Mouse (Mus musculus): ENCODE measurements around the gene Tead4. TPM values are rescaled to one million over a fixed set of nuclear protein-coding genes. Genes with fewer than 3 reads are reported as not detected.

Tead4 gene
- polyA plus RNA-seq, 1 experiment: 9.1 TPM

GRCm38 (mm10) chr6:128277132-128278085, 23.2 kb downstream of the Tead4 start:
- Histone ChIP-seq H3K79me2 (ENCODE audit: control insufficient read depth, insufficient read depth) (peaks cover 97% of the 10 kb centered on the region), H3K27me3 (ENCODE audit: control insufficient read depth, insufficient read depth, insufficient read length) (no peaks in the 10 kb centered on the region), H3K4me3 (ENCODE audit: insufficient read depth, poor library complexity, severe bottlenecking) (no peak overlapping the region), H3K36me3 (ENCODE audit: control insufficient read depth, insufficient read depth) (no peaks in the 10 kb centered on the region), H3ac (ENCODE audit: control insufficient read depth, insufficient read length, low read depth) (no peak overlapping the region), H3K79me3 (ENCODE audit: low read depth) (peaks cover 59% of the 10 kb centered on the region)
- TF ChIP-seq CTCF (IDR thresholded peaks at IDR 0.05; ENCODE audit: control insufficient read depth, insufficient read depth, insufficient read length) (no peak), MYOG (IDR thresholded peaks at IDR 0.05; ENCODE audit: control insufficient read depth, extremely low read depth, insufficient read length) (no peak), MYOD1 (IDR thresholded peaks at IDR 0.05; ENCODE audit: control insufficient read depth, insufficient read length, low read depth) (no peak), FOSL1 (IDR thresholded peaks at IDR 0.05; ENCODE audit: insufficient read depth, low read length, poor library complexity, severe bottlenecking) (no peak), MAX (IDR thresholded peaks at IDR 0.05) (no peak), USF1 (IDR thresholded peaks at IDR 0.05; ENCODE audit: low read depth) (no peak), CEBPB (IDR thresholded peaks at IDR 0.05; ENCODE audit: low read depth) (no peak)

- H3K36me3 ChIP-seq (ENCODE audit: control insufficient read depth, insufficient read depth): no peaks in the 10 kb centered on the region
- no peak overlapping the region for H3ac ChIP-seq (ENCODE audit: control insufficient read depth, insufficient read length, low read depth)
- no peak overlapping the region for H3K4me3 ChIP-seq (ENCODE audit: insufficient read depth, poor library complexity, severe bottlenecking)
- peaks cover 97% of the 10 kb centered on the region for H3K79me2 ChIP-seq (ENCODE audit: control insufficient read depth, insufficient read depth)
- H3K79me3 ChIP-seq (ENCODE audit: low read depth): peaks cover 68% of the 10 kb centered on the region
- no peaks in the 10 kb centered on the region for H3K27me3 ChIP-seq (ENCODE audit: control insufficient read depth, insufficient read depth, insufficient read length)
- TF ChIP-seq MAX (IDR thresholded peaks at IDR 0.05) (no peak), CTCF (IDR thresholded peaks at IDR 0.05; ENCODE audit: control insufficient read depth, insufficient read depth, insufficient read length) (no peak), FOSL1 (IDR thresholded peaks at IDR 0.05; ENCODE audit: insufficient read depth, low read length, poor library complexity, severe bottlenecking) (no peak), USF1 (IDR thresholded peaks at IDR 0.05; ENCODE audit: low read depth) (no peak)
Measured at GRCm38 (mm10) chr6:128276349-128276748, 24.3 kb downstream of the Tead4 start.

- Histone ChIP-seq H3K36me3 (ENCODE audit: control insufficient read depth, insufficient read depth) (no peaks in the 10 kb centered on the region), H3K79me2 (ENCODE audit: control insufficient read depth, insufficient read depth) (peaks cover 97% of the 10 kb centered on the region), H3K27me3 (ENCODE audit: control insufficient read depth, insufficient read depth, insufficient read length) (no peaks in the 10 kb centered on the region), H3K79me3 (ENCODE audit: low read depth) (peaks cover 62% of the 10 kb centered on the region), H3K4me3 (ENCODE audit: insufficient read depth, poor library complexity, severe bottlenecking) (no peak overlapping the region), H3ac (ENCODE audit: control insufficient read depth, insufficient read length, low read depth) (no peak overlapping the region)
- TF ChIP-seq MYOD1 (IDR thresholded peaks at IDR 0.05; ENCODE audit: control insufficient read depth, insufficient read length, low read depth) (no peak), CTCF (IDR thresholded peaks at IDR 0.05; ENCODE audit: control insufficient read depth, insufficient read depth, insufficient read length) (no peak), FOSL1 (IDR thresholded peaks at IDR 0.05; ENCODE audit: insufficient read depth, low read length, poor library complexity, severe bottlenecking) (no peak), MAX (IDR thresholded peaks at IDR 0.05) (no peak), CEBPB (IDR thresholded peaks at IDR 0.05; ENCODE audit: low read depth) (no peak), USF1 (IDR thresholded peaks at IDR 0.05; ENCODE audit: low read depth) (no peak), MYOG (IDR thresholded peaks at IDR 0.05; ENCODE audit: control insufficient read depth, extremely low read depth, insufficient read length) (no peak)
Measured at GRCm38 (mm10) chr6:128275506-128276064, 25.0 kb downstream of the Tead4 start.

- TF ChIP-seq MYOD1 (IDR thresholded peaks at IDR 0.05; ENCODE audit: control insufficient read depth, insufficient read length, low read depth): no peak
- TF ChIP-seq CTCF (IDR thresholded peaks at IDR 0.05; ENCODE audit: control insufficient read depth, insufficient read depth, insufficient read length): no peak
- TF ChIP-seq MYOG (IDR thresholded peaks at IDR 0.05; ENCODE audit: control insufficient read depth, extremely low read depth, insufficient read length): no peak
- no peak for TF ChIP-seq USF1 (IDR thresholded peaks at IDR 0.05; ENCODE audit: low read depth)
- no peak for TF ChIP-seq MAX (IDR thresholded peaks at IDR 0.05)
- no peak for TF ChIP-seq CEBPB (IDR thresholded peaks at IDR 0.05; ENCODE audit: low read depth)
- TF ChIP-seq FOSL1 (IDR thresholded peaks at IDR 0.05; ENCODE audit: insufficient read depth, low read length, poor library complexity, severe bottlenecking): no peak
- peaks cover 81% of the 10 kb centered on the region for H3K79me2 ChIP-seq (ENCODE audit: control insufficient read depth, insufficient read depth)
- H3K36me3 ChIP-seq (ENCODE audit: control insufficient read depth, insufficient read depth): peaks cover 17% of the 10 kb centered on the region
Measured at GRCm38 (mm10) chr6:128273507-128273906, 27.1 kb downstream of the Tead4 start.

GRCm38 (mm10) chr6:128272754-128273153, 27.9 kb downstream of the Tead4 start:
- Histone ChIP-seq H3K27me3 (ENCODE audit: control insufficient read depth, insufficient read depth, insufficient read length) (no peaks in the 10 kb centered on the region), H3K79me2 (ENCODE audit: control insufficient read depth, insufficient read depth) (peaks cover 73% of the 10 kb centered on the region), H3ac (ENCODE audit: control insufficient read depth, insufficient read length, low read depth) (no peak overlapping the region), H3K79me3 (ENCODE audit: low read depth) (peaks cover 43% of the 10 kb centered on the region), H3K36me3 (ENCODE audit: control insufficient read depth, insufficient read depth) (peaks cover 18% of the 10 kb centered on the region), H3K4me3 (ENCODE audit: insufficient read depth, poor library complexity, severe bottlenecking) (no peak overlapping the region)
- TF ChIP-seq MYOG (IDR thresholded peaks at IDR 0.05; ENCODE audit: control insufficient read depth, extremely low read depth, insufficient read length) (no peak), FOSL1 (IDR thresholded peaks at IDR 0.05; ENCODE audit: insufficient read depth, low read length, poor library complexity, severe bottlenecking) (no peak), CEBPB (IDR thresholded peaks at IDR 0.05; ENCODE audit: low read depth) (no peak), USF1 (IDR thresholded peaks at IDR 0.05; ENCODE audit: low read depth) (no peak), MAX (IDR thresholded peaks at IDR 0.05) (no peak), CTCF (IDR thresholded peaks at IDR 0.05; ENCODE audit: control insufficient read depth, insufficient read depth, insufficient read length) (no peak), MYOD1 (IDR thresholded peaks at IDR 0.05; ENCODE audit: control insufficient read depth, insufficient read length, low read depth) (no peak)

More at GRCm38 (mm10) chr6:128273507-128273906, 27.1 kb downstream of the Tead4 start:
- Histone ChIP-seq H3K4me3 (ENCODE audit: insufficient read depth, poor library complexity, severe bottlenecking) (no peak overlapping the region), H3ac (ENCODE audit: control insufficient read depth, insufficient read length, low read depth) (no peak overlapping the region), H3K79me3 (ENCODE audit: low read depth) (peaks cover 49% of the 10 kb centered on the region), H3K27me3 (ENCODE audit: control insufficient read depth, insufficient read depth, insufficient read length) (no peaks in the 10 kb centered on the region)

All from C2C12 (cell line).